Mouse (Mus musculus): Measurements from ENCODE around the gene Tmem101.

GRCm38 (mm10) chr11:102201408-102201821, 45.2 kb upstream of the Tmem101 start:
- no peak for TF ChIP-seq POLR2A (IDR thresholded peaks at IDR 0.05; ENCODE audit: extremely low read depth, insufficient read depth, low read length)
- peak; percentile 28; the same call in 1 of the 2 replicates for TF ChIP-seq CTCF (IDR thresholded peaks at IDR 0.05; ENCODE audit: extremely low read depth, insufficient read depth, low read length)

Measured in cortical plate, adult 2 months (tissue).